Mouse (Mus musculus) heart, adult 18-20 months (tissue): ENCODE results near the gene Vti1a. TPM values are rescaled to one million over a fixed set of nuclear protein-coding genes. Genes with fewer than 3 reads are reported as not detected.

ENCODE experiments used
- DNase-seq, 2 experiments: peaks; one replicate each; pipeline ENCODE4 v3.0.0; 2021 to 2022; ENCODE audit warnings: mixed read lengths in 1 of 2
- total RNA-seq, 2 experiments: library from RNA; stranded (reverse); gene quantifications; 2 replicates each; pipeline ENCODE4 v1.2.3; 2021

The Vti1a gene
- total RNA-seq, 2 experiments from 2014 or later, result 16.1 to 17.0 TPM

- DNase-seq, result no peak
Measured at GRCm38 (mm10) chr19:55562487-55563147, 246.5 kb downstream of the Vti1a start.

- DNase-seq, result peak; percentile 69 to 75
Measured at GRCm38 (mm10) chr19:55563148-55563651, 247.1 kb downstream of the Vti1a start.

GRCm38 (mm10) chr19:55564104-55564938 lies 248.2 kb downstream of the Vti1a start:
- no peak for DNase-seq

- DNase-seq, result no peak
Measured at GRCm38 (mm10) chr19:55565111-55565510, 249.0 kb downstream of the Vti1a start.

GRCm38 (mm10) chr19:55565523-55566369 lies 249.7 kb downstream of the Vti1a start:
- DNase-seq, result no peak

DNA sequence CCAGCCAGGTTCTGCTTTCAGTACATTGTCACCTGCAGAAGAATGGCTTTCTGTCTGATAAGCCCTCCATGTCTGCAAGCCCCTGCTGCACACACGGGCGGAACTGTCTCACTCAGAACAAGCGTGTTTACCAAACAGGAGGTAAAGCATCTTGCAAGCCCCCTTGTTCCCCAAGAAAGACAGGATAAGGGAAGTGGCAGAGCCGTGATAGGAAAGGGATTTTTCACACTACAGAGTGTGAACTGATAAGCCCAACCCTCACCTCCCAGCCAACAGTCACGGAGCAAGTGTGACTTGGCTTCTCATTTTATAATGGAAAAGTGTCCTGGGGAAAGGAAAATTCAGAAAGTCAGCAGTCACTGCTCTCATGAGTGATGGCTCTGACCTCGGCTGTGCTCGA lies 253.0 kb downstream of the Vti1a start:
- DNase-seq, result no peak

GRCm38 (mm10) chr19:55569894-55570293 lies 253.8 kb downstream of the Vti1a start:
- DNase-seq, result no peak

DNA sequence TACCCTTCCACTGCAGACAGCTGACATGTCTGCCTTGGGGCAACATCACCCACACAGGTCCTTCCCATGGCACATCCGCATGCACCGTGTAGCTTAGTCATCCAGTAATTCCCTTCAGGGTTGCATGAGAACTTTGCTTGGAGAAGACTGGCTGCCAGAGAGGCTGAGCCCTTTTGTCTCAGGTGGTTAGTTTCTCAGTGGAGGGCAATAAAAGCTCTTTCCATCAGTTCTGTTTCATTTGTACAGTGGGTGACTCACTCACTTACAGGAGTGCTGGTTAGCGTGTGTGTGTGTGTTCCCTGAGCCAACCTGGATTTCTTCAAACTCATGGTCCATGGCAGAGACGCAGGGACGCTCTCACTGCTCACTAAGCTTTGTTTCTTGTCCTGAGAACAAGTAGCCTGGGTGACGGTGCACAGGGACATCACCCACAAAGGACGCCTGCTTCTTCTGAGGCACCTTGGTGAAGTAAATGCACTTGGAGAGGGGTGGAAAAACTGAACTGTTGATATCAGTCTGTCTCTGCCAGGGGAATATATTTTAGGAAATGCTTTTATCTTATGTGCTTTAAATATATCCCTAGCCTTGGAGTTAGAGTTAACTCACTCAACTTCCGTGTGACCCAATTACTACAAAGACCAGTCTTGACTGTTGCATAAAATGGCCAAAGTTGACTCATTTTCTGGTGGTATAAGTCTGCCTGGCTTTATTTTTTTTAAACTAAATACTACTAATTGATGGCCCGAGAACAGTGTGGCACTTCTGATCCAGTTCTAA lies 254.6 kb downstream of the Vti1a start:
- DNase-seq, result no peak

DNA sequence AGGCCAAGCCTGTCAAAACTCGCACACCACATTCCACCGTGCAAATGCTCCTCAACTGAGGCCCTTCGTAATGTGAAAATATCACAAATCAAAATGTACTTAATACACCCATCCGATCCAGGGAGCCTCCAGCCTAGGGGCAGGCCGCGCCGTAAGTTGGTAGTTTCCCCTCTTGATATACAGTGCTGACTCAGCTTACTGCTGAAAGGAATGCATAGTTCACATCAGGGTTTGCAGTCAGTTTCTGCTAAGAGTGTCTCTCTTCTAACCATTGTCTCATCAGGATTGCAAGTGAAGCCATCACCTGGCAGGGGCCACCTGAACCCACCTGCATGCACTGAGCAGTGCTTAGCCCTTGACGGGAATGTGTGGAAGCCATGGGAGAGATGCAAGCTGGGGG lies 255.4 kb downstream of the Vti1a start:
- no peak for DNase-seq

- no peak for DNase-seq
Measured at GRCm38 (mm10) chr19:55577306-55578042, 261.4 kb downstream of the Vti1a start.

DNA sequence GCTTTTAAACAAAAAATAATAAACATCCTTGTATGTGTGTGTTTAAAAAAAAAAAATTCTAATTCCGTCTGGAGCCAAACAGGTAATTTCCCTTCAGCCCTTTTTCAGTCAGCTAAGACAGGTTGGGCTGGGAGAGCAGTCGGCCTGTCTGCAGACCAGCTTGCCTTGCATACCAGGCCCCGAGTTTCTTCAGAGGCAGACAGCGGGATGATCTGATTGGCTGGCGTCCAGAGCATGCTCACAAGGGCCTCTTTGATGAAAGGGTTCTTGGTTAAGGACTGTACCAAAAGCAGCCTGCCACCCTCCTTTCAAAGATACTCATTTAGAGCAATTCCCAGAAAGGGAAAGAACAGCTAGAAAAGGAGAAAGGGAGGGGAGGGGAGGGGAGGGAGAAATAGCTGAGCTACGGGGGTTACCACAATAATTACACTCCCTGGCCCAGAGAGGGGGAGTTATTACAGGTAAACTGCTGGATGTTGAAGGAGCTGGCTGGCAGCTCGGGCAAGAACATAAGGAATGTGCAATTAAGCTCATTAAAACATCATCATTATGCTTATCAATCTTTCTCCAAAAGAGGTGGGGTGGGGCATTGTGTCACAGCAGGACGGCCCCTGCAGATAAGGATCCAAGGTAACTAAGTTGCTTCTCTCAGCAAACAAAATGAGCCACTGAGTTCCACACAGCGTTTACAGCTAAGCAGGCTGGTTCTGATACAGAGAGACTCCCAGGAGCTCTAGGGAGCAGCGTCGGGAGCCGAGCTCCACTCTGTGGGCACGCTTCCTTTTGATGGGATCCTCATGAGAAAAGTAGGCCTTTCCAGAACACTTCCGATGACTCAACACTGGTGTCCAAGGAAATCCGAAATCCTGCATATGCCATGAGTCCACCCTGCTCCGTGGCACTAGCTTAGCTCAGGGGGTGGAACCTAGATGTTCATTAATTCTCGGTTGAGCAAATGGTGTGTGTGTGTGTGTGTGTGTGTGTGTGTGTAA lies 262.3 kb downstream of the Vti1a start:
- no peak for DNase-seq

- DNase-seq, result no peak
Measured at GRCm38 (mm10) chr19:55579310-55579709, 263.2 kb downstream of the Vti1a start.

GRCm38 (mm10) chr19:55580152-55580551 lies 264.1 kb downstream of the Vti1a start:
- no peak for DNase-seq

- DNase-seq, result no peak
Measured at GRCm38 (mm10) chr19:55580667-55581066, 264.6 kb downstream of the Vti1a start.

DNA sequence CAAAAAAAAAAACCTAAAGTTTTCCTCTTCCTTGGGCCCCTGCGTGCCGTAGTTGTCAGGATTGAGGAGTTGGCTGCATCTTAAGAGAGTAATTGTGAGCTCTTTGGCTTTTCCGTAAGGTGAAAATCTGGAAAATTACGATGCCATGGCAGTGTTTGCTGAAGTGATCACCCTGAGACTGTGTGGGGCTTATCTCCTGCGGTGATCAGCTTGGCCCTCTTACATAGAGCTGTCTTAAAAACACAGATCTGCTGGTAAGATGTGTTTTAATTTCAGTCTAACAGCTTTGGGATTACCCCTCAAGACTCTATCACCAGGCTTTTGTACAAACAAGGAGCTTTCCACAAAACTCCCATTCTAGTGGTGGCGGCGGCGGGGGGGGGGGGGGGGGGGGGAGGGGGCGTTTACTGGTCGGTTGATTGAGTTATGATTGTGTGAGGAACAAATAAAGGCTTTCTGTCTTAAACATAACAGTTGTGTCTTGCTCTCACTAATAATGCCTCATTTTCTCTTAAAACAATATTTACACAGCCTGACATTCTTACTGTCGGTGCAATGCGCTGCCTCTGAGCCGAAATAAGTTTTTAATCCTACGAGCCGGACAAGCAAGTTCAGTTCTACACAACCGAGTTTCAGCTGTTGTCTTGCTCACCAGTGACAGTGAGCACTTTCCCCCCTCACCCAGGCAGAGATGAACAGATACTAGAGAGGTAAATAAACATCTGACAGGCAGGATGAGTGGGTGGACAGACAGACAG lies 267.0 kb downstream of the Vti1a start:
- DNase-seq, result no peak

GRCm38 (mm10) chr19:55585270-55586224 lies 269.5 kb downstream of the Vti1a start:
- peak; percentile 41 to 42 for DNase-seq

- no peak for DNase-seq
Measured at GRCm38 (mm10) chr19:55587638-55588421, 271.7 kb downstream of the Vti1a start.
